ENCODE assay signal across 13 mouse cellular contexts in the genomic region with DNA sequence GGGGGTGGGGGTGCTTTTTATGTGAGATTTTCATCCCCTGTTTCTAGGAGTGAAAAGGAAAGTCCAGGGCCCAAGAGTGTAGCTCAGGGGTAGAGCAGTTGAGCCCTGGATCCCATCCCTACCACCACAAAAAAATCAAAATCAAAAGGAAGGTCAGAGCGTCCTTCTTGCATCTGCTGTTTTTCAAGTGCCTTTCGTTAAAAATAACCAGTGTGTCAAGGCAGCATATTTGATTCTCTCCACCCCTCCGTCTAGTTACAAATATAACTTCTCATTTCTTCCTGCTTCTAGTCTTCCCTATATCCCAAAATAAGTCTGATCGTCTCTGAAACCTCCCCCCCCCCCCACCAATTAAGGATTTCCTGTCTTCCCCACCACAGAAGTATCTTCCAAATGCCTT.
"Had no signal": no experiment of that assay in that cellular context is flagged by ENCODE, and none has a peak within 500 bp of the region (broad histone marks: within the 10 kb centered on the region; RNA-seq: fewer than 3 reads in every experiment).

No protein-coding gene starts in this region.

- H3K9me3 ChIP-seq: limb, embryonic 15.5 days; liver, embryonic 12.5 days; midbrain, embryonic 10.5 days; neural tube, embryonic 12.5 days had no signal

- DNase-seq: kidney, postnatal 4 days; lung, embryonic 14.5 days; lung, postnatal 10 days; lung, postnatal 4 days; midbrain, embryonic 14.5 days; thymus, adult 18-20 months; thymus, postnatal 14 days had no signal

- ATAC-seq: liver, embryonic 12.5 days had no signal

- H3K4me3 ChIP-seq: layer of hippocampus, adult 2 months; limb, embryonic 15.5 days; liver, embryonic 12.5 days; midbrain, embryonic 10.5 days; neural tube, embryonic 12.5 days had no signal

- H3K27ac ChIP-seq: layer of hippocampus, adult 2 months; limb, embryonic 15.5 days; liver, embryonic 12.5 days; midbrain, embryonic 10.5 days; neural tube, embryonic 12.5 days; stomach, postnatal 0 days had no signal

- H3K36me3 ChIP-seq: limb, embryonic 15.5 days; liver, embryonic 12.5 days; midbrain, embryonic 10.5 days; neural tube, embryonic 12.5 days had no signal

- H3K4me1 ChIP-seq: limb, embryonic 15.5 days; neural tube, embryonic 12.5 days had no signal

- H3K4me2 ChIP-seq: limb, embryonic 15.5 days; liver, embryonic 12.5 days; lung, embryonic 14.5 days; neural tube, embryonic 12.5 days had no signal

- H3K27me3 ChIP-seq: limb, embryonic 15.5 days; liver, embryonic 12.5 days; neural tube, embryonic 12.5 days had no signal

- H3K9ac ChIP-seq: limb, embryonic 15.5 days; liver, embryonic 12.5 days; lung, embryonic 14.5 days; neural tube, embryonic 12.5 days had no signal
